In the genomic region with DNA sequence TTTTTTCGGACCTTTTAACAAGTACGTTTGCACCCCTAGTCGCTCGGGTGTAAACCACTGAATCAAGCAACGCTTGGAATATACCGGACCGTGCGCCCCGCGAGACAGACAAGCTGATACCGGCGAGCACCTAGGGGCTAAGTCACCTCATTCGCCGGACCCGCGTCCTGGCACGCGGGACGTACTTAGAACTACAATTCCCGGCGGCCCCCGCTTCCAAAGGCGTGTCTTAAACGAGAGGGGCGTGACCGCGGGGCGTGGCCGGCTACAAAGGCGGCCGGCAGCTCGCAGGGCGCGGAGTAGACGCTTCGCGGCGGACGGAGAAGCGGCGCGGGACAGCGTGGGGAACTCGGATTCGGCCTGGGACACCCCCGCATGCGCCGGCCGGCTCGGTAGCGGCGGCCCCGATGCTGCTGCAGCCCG, we compare ENCODE assay signal across 8 mouse cellular contexts. TPM values are rescaled to one million over a fixed set of nuclear protein-coding genes. Genes with fewer than 3 reads are reported as not detected.
DNase-seq lines count a peak whose midpoint lies in the region; ATAC-seq and TF ChIP-seq lines count a peak whose summit lies in the region.

No protein-coding gene starts in this region.

- dilution Hi-C loops in CH12.LX (cut with MboI; ENCODE audit: extremely low pct_ligation_motif_present, extremely low pct_unique_long_range_greater_than_20kb, low sequenced_read_pairs) = no loop called here

- H3K36me3 ChIP-seq in CH12.LX (replicated peaks in 1 of 2; ENCODE audit: control insufficient read depth in 1 of 2, insufficient read depth in 1 of 2, low read length in 1 of 2) = peaks cover 11 to 37% of the 10 kb centered on the region in 2 experiments
- peaks cover 36% of the 10 kb centered on the region for H3K36me3 ChIP-seq in forebrain, embryonic 10.5 days (replicated peaks)
- H3K36me3 ChIP-seq in heart, embryonic 15.5 days = peaks cover 5% of the 10 kb centered on the region; the same call in 1 of the 2 replicates
- peaks cover 43% of the 10 kb centered on the region for H3K36me3 ChIP-seq in liver, embryonic 13.5 days
- no peaks in the 10 kb centered on the region; the same call in 1 of the 2 replicates for H3K36me3 ChIP-seq in stomach, embryonic 14.5 days (ENCODE audit: control insufficient read depth, insufficient read depth, low read length)

- H3K4me1 ChIP-seq in CH12.LX (ENCODE audit: control insufficient read depth in 1 of 2, insufficient read depth in 2 of 2) = peaks cover 60 to 83% of the 10 kb centered on the region in 2 experiments
- H3K4me1 ChIP-seq in forebrain, embryonic 10.5 days = peaks cover 74% of the 10 kb centered on the region
- peaks cover 75% of the 10 kb centered on the region for H3K4me1 ChIP-seq in heart, embryonic 15.5 days (replicated peaks)
- peaks cover 84% of the 10 kb centered on the region for H3K4me1 ChIP-seq in liver, embryonic 13.5 days (replicated peaks)
- peaks cover 50% of the 10 kb centered on the region for H3K4me1 ChIP-seq in stomach, embryonic 14.5 days (ENCODE audit: control insufficient read depth, insufficient read depth, low read length)

- in situ Hi-C loops in CH12.LX (cut with MboI; ENCODE audit: low pct_ligation_motif_present, low pct_unique_long_range_greater_than_20kb, low sequenced_read_pairs) = loop anchor here (25.0 kb wide), 1 partner anchor 141 kb away; a partner anchor contains a TSS

- under 1% methylated on average over 54 of the region's 54 CpGs for WGBS in forebrain, embryonic 10.5 days
- under 1% methylated on average over 54 of the region's 54 CpGs for WGBS in heart, embryonic 15.5 days
- under 1% methylated on average over 54 of the region's 54 CpGs for WGBS in liver, embryonic 13.5 days (ENCODE audit: insufficient replicate concordance)
- 2% methylated on average over 54 of the region's 54 CpGs for WGBS in stomach, embryonic 14.5 days

- peaks cover 6% of the 10 kb centered on the region for H3K27me3 ChIP-seq in CH12.LX (replicated peaks)
- H3K27me3 ChIP-seq in forebrain, embryonic 10.5 days (ENCODE audit: poor library complexity, severe bottlenecking) = peaks cover 44% of the 10 kb centered on the region
- no peaks in the 10 kb centered on the region for H3K27me3 ChIP-seq in heart, embryonic 15.5 days
- H3K27me3 ChIP-seq in liver, embryonic 13.5 days = no peaks in the 10 kb centered on the region
- no peaks in the 10 kb centered on the region for H3K27me3 ChIP-seq in stomach, embryonic 14.5 days (ENCODE audit: control insufficient read depth, insufficient read depth, low read length)

- peak overlapping the region; percentile 72 to 87 (median 79) for H3K4me3 ChIP-seq in CH12.LX (replicated peaks in 1 of 3; ENCODE audit: low read depth in 2 of 3, low read length in 2 of 3, poor library complexity in 1 of 3)
- H3K4me3 ChIP-seq in forebrain, embryonic 10.5 days = peak overlapping the region; percentile 69
- H3K4me3 ChIP-seq in heart, embryonic 15.5 days = peak overlapping the region; percentile 81
- H3K4me3 ChIP-seq in liver, embryonic 13.5 days (replicated peaks) = peak overlapping the region; percentile 97
- peak overlapping the region; percentile 81 for H3K4me3 ChIP-seq in stomach, embryonic 14.5 days (ENCODE audit: low read depth, low read length)

- TF ChIP-seq CTCF in CH12.LX (conservative IDR thresholded peaks at IDR 0.05 in 1 of 2, IDR thresholded peaks at IDR 0.05 in 1 of 2; ENCODE audit: low read depth in 2 of 2, low read length in 2 of 2) = no peak

- TF ChIP-seq POLR2A in CH12.LX (IDR thresholded peaks at IDR 0.05; ENCODE audit: low read depth, low read length) = peak; percentile 97

- peak overlapping the region; percentile 70; the same call in 1 of the 2 replicates for H3K4me2 ChIP-seq in CH12.LX (ENCODE audit: insufficient read depth, low read depth, poor library complexity, severe bottlenecking)
- peak overlapping the region; percentile 77 for H3K4me2 ChIP-seq in heart, embryonic 15.5 days
- H3K4me2 ChIP-seq in liver, embryonic 13.5 days = peak overlapping the region; percentile 79
- H3K4me2 ChIP-seq in stomach, embryonic 14.5 days (replicated peaks; ENCODE audit: low read depth, low read length) = peak overlapping the region; percentile 68

- DNase-seq in CH12.LX (ENCODE audit: extremely low read depth) = peak; percentile 89
- DNase-seq in c-Kit-positive CD71-negative TER-119-negative erythroid progenitor cells, embryonic 14.5 days (ENCODE audit: low read depth) = peak; percentile 86
- peak; percentile 93 for DNase-seq in forebrain, embryonic 10.5 days (ENCODE audit: extremely low spot score, low spot score)
- peak; percentile 96 for DNase-seq in kidney, postnatal 14 days
- peak; percentile 90 for DNase-seq in liver, embryonic 13.5 days
- peak; percentile 87 to 93 for DNase-seq in natural killer cell, adult 2 months (ENCODE audit: low spot score in 2 of 2)

- peak; percentile 71 for ATAC-seq in heart, embryonic 15.5 days (replicated peaks; ENCODE audit: insufficient number of reproducible peaks, insufficient read depth, low FRiP score, low read depth)
- peak; percentile 71 for ATAC-seq in liver, embryonic 13.5 days (ENCODE audit: low read depth)
- ATAC-seq in stomach, embryonic 14.5 days (ENCODE audit: insufficient number of reproducible peaks, insufficient read depth, low FRiP score, low read depth) = peak; percentile 66

- peak overlapping the region; percentile 55 for H3K27ac ChIP-seq in CH12.LX (ENCODE audit: insufficient read depth, low read depth)
- peak overlapping the region; percentile 95 for H3K27ac ChIP-seq in forebrain, embryonic 10.5 days
- peak overlapping the region; percentile 76 for H3K27ac ChIP-seq in heart, embryonic 15.5 days
- peak overlapping the region; percentile 100 for H3K27ac ChIP-seq in liver, embryonic 13.5 days
- no peak overlapping the region for H3K27ac ChIP-seq in stomach, embryonic 14.5 days (ENCODE audit: low read length)

- peaks cover 19% of the 10 kb centered on the region for H3K79me2 ChIP-seq in CH12.LX (replicated peaks; ENCODE audit: control insufficient read depth, extremely low read depth, insufficient read depth, poor library complexity, severe bottlenecking)

- no peak for TF ChIP-seq RAD21 in CH12.LX (IDR thresholded peaks at IDR 0.05; ENCODE audit: low read depth, low read length)

- H3K9ac ChIP-seq in CH12.LX (ENCODE audit: insufficient read depth, low read depth) = peak overlapping the region; percentile 62
- H3K9ac ChIP-seq in heart, embryonic 15.5 days = peak overlapping the region; percentile 73
- H3K9ac ChIP-seq in liver, embryonic 13.5 days = peak overlapping the region; percentile 98
- H3K9ac ChIP-seq in stomach, embryonic 14.5 days (replicated peaks; ENCODE audit: low read depth, low read length) = peak overlapping the region; percentile 71

- H3K9me3 ChIP-seq in CH12.LX (replicated peaks; ENCODE audit: low read length) = no peaks in the 10 kb centered on the region
- H3K9me3 ChIP-seq in forebrain, embryonic 10.5 days = no peaks in the 10 kb centered on the region
- H3K9me3 ChIP-seq in heart, embryonic 15.5 days (replicated peaks) = no peaks in the 10 kb centered on the region
- H3K9me3 ChIP-seq in liver, embryonic 13.5 days (replicated peaks) = no peaks in the 10 kb centered on the region
- no peaks in the 10 kb centered on the region for H3K9me3 ChIP-seq in stomach, embryonic 14.5 days (ENCODE audit: control insufficient read depth, low read depth, low read length)

- TF ChIP-seq EP300 in CH12.LX (IDR thresholded peaks at IDR 0.05; ENCODE audit: low read length) = no peak

TF ChIP-seq in CH12.LX, 34 proteins besides CTCF, POLR2A, EP300 and RAD21 (continues in another document):
- no peak for TF ChIP-seq MAZ (IDR thresholded peaks at IDR 0.05; ENCODE audit: low read depth, low read length)
- peak; percentile 67; the same call in 1 of the 2 replicates for TF ChIP-seq POLR2AphosphoS2 (IDR thresholded peaks at IDR 0.05; ENCODE audit: low read depth, low read length)
- peak; percentile 25; the same call in 1 of the 2 replicates for TF ChIP-seq GABPA (IDR thresholded peaks at IDR 0.05; ENCODE audit: insufficient replicate concordance, low read depth, low read length)
- peak; percentile 96 for TF ChIP-seq ZMIZ1 (IDR thresholded peaks at IDR 0.05; ENCODE audit: low read depth, low read length)
- peak; percentile 78 for TF ChIP-seq MAX (IDR thresholded peaks at IDR 0.05; ENCODE audit: low read length)
- TF ChIP-seq KAT2A (IDR thresholded peaks at IDR 0.05; ENCODE audit: insufficient replicate concordance, low read length) = peak; percentile 81; the same call in 1 of the 2 replicates
- peak; percentile 73; the same call in 1 of the 2 replicates for TF ChIP-seq MXI1 (IDR thresholded peaks at IDR 0.05; ENCODE audit: low read depth, low read length)
- TF ChIP-seq ZNF384 (IDR thresholded peaks at IDR 0.05; ENCODE audit: low read depth, low read length) = peak; percentile 83

RNA-seq across cellular contexts. Expression of a gene that starts 1.3 kb away (rescaled TPM):
- total RNA-seq in CH12.LX (2012; rRNA removed) (19.4 and 20.7 TPM in 2 replicates), CH12.LX (2014; rRNA removed) (11.3 and 14.4 TPM in 2 replicates)
- 83.9 and 85.4 TPM in 2 replicates for polyA plus RNA-seq in CH12.LX (2012; ENCODE audit: insufficient read length, low read depth)
- polyA plus RNA-seq in forebrain, embryonic 10.5 days (2016; fragmentation: Nextera tagmentation; extraction: Ambion mirVana) = 119 and 123 TPM in 2 replicates
- polyA plus RNA-seq in heart, embryonic 15.5 days (2015; fragmentation: Nextera tagmentation; extraction: Ambion mirVana) = 108 and 120 TPM in 2 replicates
- 260 and 311 TPM in 2 replicates for polyA plus RNA-seq in liver, embryonic 13.5 days (2015; fragmentation: Nextera tagmentation; extraction: Ambion mirVana)
- polyA plus RNA-seq in stomach, embryonic 14.5 days (2014; fragmentation: Nextera tagmentation; extraction: Ambion mirVana) = 35.6 and 37.9 TPM in 2 replicates

RNA-seq across cellular contexts. Expression of a gene that starts 21.7 kb away (rescaled TPM):
- total RNA-seq in CH12.LX (2012; rRNA removed) = 86.3 and 97.7 TPM in 2 replicates
- 114 and 115 TPM in 2 replicates for total RNA-seq in CH12.LX (2014; rRNA removed)
- 86.1 and 95.0 TPM in 2 replicates for polyA plus RNA-seq in CH12.LX (2012; ENCODE audit: insufficient read length, low read depth)
- polyA plus RNA-seq in forebrain, embryonic 10.5 days (2016; fragmentation: Nextera tagmentation; extraction: Ambion mirVana) = 168 TPM in 2 replicates
- polyA plus RNA-seq in heart, embryonic 15.5 days (2015; fragmentation: Nextera tagmentation; extraction: Ambion mirVana) = 84.8 and 96.2 TPM in 2 replicates
- polyA plus RNA-seq in liver, embryonic 13.5 days (2015; fragmentation: Nextera tagmentation; extraction: Ambion mirVana) = 94.5 and 96.8 TPM in 2 replicates
- polyA plus RNA-seq in stomach, embryonic 14.5 days (2014; fragmentation: Nextera tagmentation; extraction: Ambion mirVana) = 138 and 146 TPM in 2 replicates

RNA-seq across cellular contexts. Expression of a gene that starts 44.1 kb away (rescaled TPM):
- total RNA-seq in CH12.LX (2012; rRNA removed) (0.13 and 0.34 TPM in 2 replicates), CH12.LX (2014; rRNA removed) (not detected in 2 replicates)
- polyA plus RNA-seq in CH12.LX (2012; ENCODE audit: insufficient read length, low read depth) = 0.08 and 0.16 TPM in 2 replicates
- polyA plus RNA-seq in forebrain, embryonic 10.5 days (2016; fragmentation: Nextera tagmentation; extraction: Ambion mirVana) = 0.42 and 0.73 TPM in 2 replicates
- 0.74 TPM in 1 of 2 replicates, not detected in the other for polyA plus RNA-seq in heart, embryonic 15.5 days (2015; fragmentation: Nextera tagmentation; extraction: Ambion mirVana)
- polyA plus RNA-seq in liver, embryonic 13.5 days (2015; fragmentation: Nextera tagmentation; extraction: Ambion mirVana) = 0.08 TPM in 1 of 2 replicates, not detected in the other
- polyA plus RNA-seq in stomach, embryonic 14.5 days (2014; fragmentation: Nextera tagmentation; extraction: Ambion mirVana) = 0.54 and 0.76 TPM in 2 replicates
